Mouse (Mus musculus): ENCODE data around the gene Mip.

- no peak for TF ChIP-seq CTCF (IDR thresholded peaks at IDR 0.05; ENCODE audit: extremely low read depth, insufficient read depth, insufficient read length, insufficient replicate concordance)
- TF ChIP-seq POLR2A (IDR thresholded peaks at IDR 0.05; ENCODE audit: low read depth, low read length): no peak
Measured at GRCm38 (mm10) chr10:128209311-128210009, 16.2 kb upstream of the Mip start.

Data from spleen, adult 2 months (tissue).